Mouse (Mus musculus) E14TG2a.4 (cell line): ENCODE measurements around the gene Ppm1m.

Source experiments
- CTCF ChIP-seq: conservative IDR thresholded peaks from 2 replicates; pipeline ENCODE4 v1.5.1; 2014; ENCODE audit warnings: low read length
- POU5F1 ChIP-seq: IDR thresholded peaks from 2 replicates; pipeline ENCODE4 v1.6.1; 2014; ENCODE audit warnings: low read length, borderline replicate concordance

GRCm38 (mm10) chr9:106157623-106157925 lies 42.0 kb downstream of the Ppm1m start:
- no peak for TF ChIP-seq CTCF
- no peak for TF ChIP-seq POU5F1
